Comparison of ENCODE assay signal across 14 mouse cellular contexts in genomic region chr11:75157901-75158300, GRCm38 (mm10). TPM values are rescaled to one million over a fixed set of nuclear protein-coding genes. Genes with fewer than 3 reads are reported as not detected.
DNase-seq lines count a peak whose midpoint lies in the region; ATAC-seq and TF ChIP-seq lines count a peak whose summit lies in the region.
"Had no signal": no experiment of that assay in that cellular context is flagged by ENCODE, and none has a peak within 500 bp of the region (broad histone marks: within the 10 kb centered on the region; RNA-seq: fewer than 3 reads in every experiment).

No protein-coding gene starts in this region.

- ATAC-seq in heart, embryonic 16.5 days (replicated peaks; ENCODE audit: extremely low read depth, insufficient read depth, low FRiP score), result no peak
- ATAC-seq in heart, embryonic 12.5 days (ENCODE audit: insufficient number of reproducible peaks, low FRiP score), result no peak
- no peak for ATAC-seq in intestine, embryonic 15.5 days
- ATAC-seq in neural tube, embryonic 15.5 days (ENCODE audit: low FRiP score), result no peak
- no peak for ATAC-seq in hindbrain, embryonic 11.5 days (ENCODE audit: low FRiP score)

- peak overlapping the region; percentile 38; the same call in 1 of the 2 replicates for H3K27ac ChIP-seq in heart, embryonic 16.5 days (ENCODE audit: low read length)
- no peak overlapping the region for H3K27ac ChIP-seq in heart, embryonic 12.5 days (ENCODE audit: poor library complexity, severe bottlenecking)
- peak overlapping the region; percentile 22 for H3K27ac ChIP-seq in left cerebral cortex, adult 2 months
- peak overlapping the region; percentile 60 for H3K27ac ChIP-seq in intestine, embryonic 15.5 days
- H3K27ac ChIP-seq in neural tube, embryonic 15.5 days (replicated peaks), result peak overlapping the region; percentile 33; the same call in 1 of the 2 replicates
- H3K27ac ChIP-seq in hindbrain, embryonic 11.5 days (ENCODE audit: low read depth, low read length), result no peak overlapping the region
- H3K27ac ChIP-seq: forebrain, embryonic 10.5 days had no signal

- no peaks in the 10 kb centered on the region for H3K9me3 ChIP-seq in heart, embryonic 16.5 days (replicated peaks; ENCODE audit: control insufficient read depth, low read length)
- no peaks in the 10 kb centered on the region for H3K9me3 ChIP-seq in heart, embryonic 12.5 days (replicated peaks)
- H3K9me3 ChIP-seq in intestine, embryonic 15.5 days, result no peaks in the 10 kb centered on the region
- no peaks in the 10 kb centered on the region for H3K9me3 ChIP-seq in neural tube, embryonic 15.5 days (replicated peaks)
- no peaks in the 10 kb centered on the region for H3K9me3 ChIP-seq in hindbrain, embryonic 11.5 days (ENCODE audit: control insufficient read depth, low read length)
- H3K9me3 ChIP-seq: forebrain, embryonic 10.5 days; G1E; limb, embryonic 13.5 days had no signal

- H3K36me3 ChIP-seq in heart, embryonic 16.5 days (ENCODE audit: control insufficient read depth, insufficient read depth), result peaks cover 4% of the 10 kb centered on the region; the same call in 1 of the 2 replicates
- peaks cover 14% of the 10 kb centered on the region for H3K36me3 ChIP-seq in heart, embryonic 12.5 days
- peaks cover 12% of the 10 kb centered on the region; the same call in 1 of the 2 replicates for H3K36me3 ChIP-seq in intestine, embryonic 15.5 days
- peaks cover 25% of the 10 kb centered on the region for H3K36me3 ChIP-seq in neural tube, embryonic 15.5 days
- H3K36me3 ChIP-seq in hindbrain, embryonic 11.5 days (ENCODE audit: control insufficient read depth, insufficient read depth, low read length), result peaks cover 2% of the 10 kb centered on the region; the same call in 1 of the 2 replicates

- WGBS in heart, embryonic 16.5 days, result 60% methylated on average over 2 of the region's 2 CpGs
- WGBS in heart, embryonic 12.5 days, result 61% methylated on average over 2 of the region's 2 CpGs
- 21% methylated on average over 2 of the region's 2 CpGs for WGBS in intestine, embryonic 15.5 days
- 60% methylated on average over 2 of the region's 2 CpGs for WGBS in neural tube, embryonic 15.5 days
- WGBS in hindbrain, embryonic 11.5 days, result 30% methylated on average over 2 of the region's 2 CpGs

- H3K4me1 ChIP-seq in heart, embryonic 16.5 days (ENCODE audit: control insufficient read depth, insufficient read depth, low read length), result peaks cover 28% of the 10 kb centered on the region
- peaks cover 35% of the 10 kb centered on the region for H3K4me1 ChIP-seq in heart, embryonic 12.5 days (replicated peaks)
- peaks cover 43% of the 10 kb centered on the region for H3K4me1 ChIP-seq in intestine, embryonic 15.5 days (replicated peaks)
- H3K4me1 ChIP-seq in neural tube, embryonic 15.5 days, result 0 out of 2 replicates have a peak, but pooled peaks cover 5% of the 10 kb centered on the region
- no peaks in the 10 kb centered on the region for H3K4me1 ChIP-seq in hindbrain, embryonic 11.5 days (replicated peaks; ENCODE audit: control insufficient read depth, insufficient read depth, low read length)

- no peak overlapping the region for H3K9ac ChIP-seq in heart, embryonic 16.5 days (ENCODE audit: low read length)
- H3K9ac ChIP-seq in heart, embryonic 12.5 days, result no peak overlapping the region
- no peak overlapping the region for H3K9ac ChIP-seq in intestine, embryonic 15.5 days
- no peak overlapping the region for H3K9ac ChIP-seq in neural tube, embryonic 15.5 days (replicated peaks)
- no peak overlapping the region for H3K9ac ChIP-seq in hindbrain, embryonic 11.5 days (ENCODE audit: low read depth, low read length)

- H3K4me3 ChIP-seq in heart, embryonic 16.5 days (ENCODE audit: low read length), result no peak overlapping the region
- H3K4me3 ChIP-seq in heart, embryonic 12.5 days, result no peak overlapping the region
- no peak overlapping the region for H3K4me3 ChIP-seq in left cerebral cortex, adult 2 months
- no peak overlapping the region for H3K4me3 ChIP-seq in intestine, embryonic 15.5 days (replicated peaks)
- H3K4me3 ChIP-seq in neural tube, embryonic 15.5 days (replicated peaks), result no peak overlapping the region
- H3K4me3 ChIP-seq in hindbrain, embryonic 11.5 days (ENCODE audit: low read depth, low read length), result no peak overlapping the region
- H3K4me3 ChIP-seq: forebrain, embryonic 10.5 days; limb, embryonic 13.5 days had no signal

- H3K4me2 ChIP-seq in heart, embryonic 16.5 days (ENCODE audit: low read depth, low read length), result no peak overlapping the region
- H3K4me2 ChIP-seq in heart, embryonic 12.5 days, result no peak overlapping the region
- H3K4me2 ChIP-seq in intestine, embryonic 15.5 days (replicated peaks), result no peak overlapping the region
- no peak overlapping the region for H3K4me2 ChIP-seq in neural tube, embryonic 15.5 days
- no peak overlapping the region for H3K4me2 ChIP-seq in hindbrain, embryonic 11.5 days (replicated peaks; ENCODE audit: low read depth, low read length)
- H3K4me2 ChIP-seq: limb, embryonic 13.5 days had no signal

- no peak for TF ChIP-seq CTCF in left cerebral cortex, adult 2 months (IDR thresholded peaks at IDR 0.05)

- H3K27me3 ChIP-seq in heart, embryonic 16.5 days (ENCODE audit: control insufficient read depth, insufficient read depth, low read length), result no peaks in the 10 kb centered on the region
- 0 out of 2 replicates have a peak, but pooled peaks cover 2% of the 10 kb centered on the region for H3K27me3 ChIP-seq in heart, embryonic 12.5 days (replicated peaks)
- H3K27me3 ChIP-seq in intestine, embryonic 15.5 days (replicated peaks), result no peaks in the 10 kb centered on the region
- peaks cover 9% of the 10 kb centered on the region for H3K27me3 ChIP-seq in neural tube, embryonic 15.5 days (replicated peaks)
- peaks cover under 1% of the 10 kb centered on the region; the same call in 1 of the 2 replicates for H3K27me3 ChIP-seq in hindbrain, embryonic 11.5 days (ENCODE audit: control insufficient read depth, insufficient read depth, low read length)

- intact Hi-C loops in left cerebral cortex, adult 2 months (cut with DNase I), result no loop called here
- intact Hi-C loops in left cerebral cortex, postnatal 14 days (cut with DNase I), result no loop called here

- DNase-seq in left cerebral cortex, adult 2 months (ENCODE audit: extremely low spot score in 1 of 2, low spot score in 2 of 2), result no peak
- DNase-seq in left cerebral cortex, postnatal 14 days (ENCODE audit: low spot score in 2 of 2), result no peak
- no peak for DNase-seq in layer of hippocampus, postnatal 25 days (ENCODE audit: extremely low spot score in 1 of 2, low spot score in 1 of 2)
- DNase-seq in hindbrain, embryonic 11.5 days (ENCODE audit: low spot score), result no peak
- DNase-seq: cerebellum, postnatal 14 days; layer of hippocampus, postnatal 36 days; lung, adult 18-20 months had no signal

RNA-seq across cellular contexts. Expression of gene Hic1, which starts 11.4 kb away (rescaled TPM):
- 7.1 and 9.8 TPM in 2 replicates for polyA plus RNA-seq in heart, embryonic 16.5 days (2015; fragmentation: Nextera tagmentation; extraction: Ambion mirVana)
- 13.3 and 13.8 TPM in 2 replicates for polyA plus RNA-seq in heart, embryonic 12.5 days (2016; fragmentation: Nextera tagmentation; extraction: Ambion mirVana)
- 1 to 10 TPM; 3.3 to 3.9 TPM for total RNA-seq in left cerebral cortex, adult 2 months (2021)
- total RNA-seq in left cerebral cortex, postnatal 14 days (2021), result 1 to 10 TPM; 5.0 to 5.2 TPM
- polyA plus RNA-seq in intestine, embryonic 15.5 days (2015; fragmentation: Nextera tagmentation; extraction: Ambion mirVana), result 20.3 and 22.0 TPM in 2 replicates
- 5.3 and 10.7 TPM in 2 replicates for polyA plus RNA-seq in neural tube, embryonic 15.5 days (2015; fragmentation: Nextera tagmentation; extraction: Ambion mirVana)
- total RNA-seq in layer of hippocampus, postnatal 25 days (2021), result 1 to 10 TPM; 2.5 to 3.2 TPM
- polyA plus RNA-seq in hindbrain, embryonic 11.5 days (2014; fragmentation: Nextera tagmentation; extraction: Ambion mirVana), result 0.90 and 1.5 TPM in 2 replicates

RNA-seq across cellular contexts. Expression of gene Ovca2, which starts 20.7 kb away (rescaled TPM):
- 18.4 and 18.7 TPM in 2 replicates for polyA plus RNA-seq in heart, embryonic 16.5 days (2015; fragmentation: Nextera tagmentation; extraction: Ambion mirVana)
- polyA plus RNA-seq in heart, embryonic 12.5 days (2016; fragmentation: Nextera tagmentation; extraction: Ambion mirVana), result 19.4 and 20.5 TPM in 2 replicates
- total RNA-seq in left cerebral cortex, adult 2 months (2021), result 10 to 100 TPM; 12.1 to 12.7 TPM
- total RNA-seq in left cerebral cortex, postnatal 14 days (2021), result 10 to 100 TPM; 10.0 to 10.2 TPM
- 21.3 and 21.4 TPM in 2 replicates for polyA plus RNA-seq in intestine, embryonic 15.5 days (2015; fragmentation: Nextera tagmentation; extraction: Ambion mirVana)
- 12.6 and 15.4 TPM in 2 replicates for polyA plus RNA-seq in neural tube, embryonic 15.5 days (2015; fragmentation: Nextera tagmentation; extraction: Ambion mirVana)
- total RNA-seq in layer of hippocampus, postnatal 25 days (2021), result 10 to 100 TPM; 18.2 to 18.3 TPM
- polyA plus RNA-seq in hindbrain, embryonic 11.5 days (2014; fragmentation: Nextera tagmentation; extraction: Ambion mirVana), result 28.0 and 31.0 TPM in 2 replicates

RNA-seq across cellular contexts. Expression of gene Dph1, which starts 33.1 kb away (rescaled TPM):
- 19.7 and 21.0 TPM in 2 replicates for polyA plus RNA-seq in heart, embryonic 16.5 days (2015; fragmentation: Nextera tagmentation; extraction: Ambion mirVana)
- 23.3 and 23.5 TPM in 2 replicates for polyA plus RNA-seq in heart, embryonic 12.5 days (2016; fragmentation: Nextera tagmentation; extraction: Ambion mirVana)
- 10 to 100 TPM; 27.9 to 28.9 TPM for total RNA-seq in left cerebral cortex, adult 2 months (2021)
- 10 to 100 TPM; 22.0 to 23.7 TPM for total RNA-seq in left cerebral cortex, postnatal 14 days (2021)
- 23.4 and 23.8 TPM in 2 replicates for polyA plus RNA-seq in intestine, embryonic 15.5 days (2015; fragmentation: Nextera tagmentation; extraction: Ambion mirVana)
- polyA plus RNA-seq in neural tube, embryonic 15.5 days (2015; fragmentation: Nextera tagmentation; extraction: Ambion mirVana), result 13.8 and 16.2 TPM in 2 replicates
- total RNA-seq in layer of hippocampus, postnatal 25 days (2021), result 10 to 100 TPM; 35.4 to 36.1 TPM
- polyA plus RNA-seq in hindbrain, embryonic 11.5 days (2014; fragmentation: Nextera tagmentation; extraction: Ambion mirVana), result 14.1 and 18.8 TPM in 2 replicates

RNA-seq across cellular contexts. Expression of gene Rtn4rl1, which starts 35.7 kb away (rescaled TPM):
- 12.4 and 13.1 TPM in 2 replicates for polyA plus RNA-seq in heart, embryonic 16.5 days (2015; fragmentation: Nextera tagmentation; extraction: Ambion mirVana)
- polyA plus RNA-seq in heart, embryonic 12.5 days (2016; fragmentation: Nextera tagmentation; extraction: Ambion mirVana), result 16.3 and 16.8 TPM in 2 replicates
- total RNA-seq in left cerebral cortex, adult 2 months (2021), result 10 to 100 TPM; 89.0 to 99.0 TPM
- total RNA-seq in left cerebral cortex, postnatal 14 days (2021), result 10 to 100 TPM; 59.5 to 65.9 TPM
- 1.7 and 1.8 TPM in 2 replicates for polyA plus RNA-seq in intestine, embryonic 15.5 days (2015; fragmentation: Nextera tagmentation; extraction: Ambion mirVana)
- 12.6 and 13.7 TPM in 2 replicates for polyA plus RNA-seq in neural tube, embryonic 15.5 days (2015; fragmentation: Nextera tagmentation; extraction: Ambion mirVana)
- 100 to 1,000 TPM in 1 of 2 experiments, 10 to 100 TPM in 1; 94.7 to 106 TPM for total RNA-seq in layer of hippocampus, postnatal 25 days (2021)
- 2.4 and 2.8 TPM in 2 replicates for polyA plus RNA-seq in hindbrain, embryonic 11.5 days (2014; fragmentation: Nextera tagmentation; extraction: Ambion mirVana)
- total RNA-seq: G1E had no signal
- polyA plus RNA-seq: G1E had no signal

Comparison
In these comparisons a context has a peak if more than half of its experiments do, and no peak if none do; other contexts are left out.
1. H3K27ac ChIP-seq: peak in heart, embryonic 16.5 days (single experiment), left cerebral cortex, adult 2 months (single experiment), intestine, embryonic 15.5 days (single experiment) and neural tube, embryonic 15.5 days (single experiment); none in heart, embryonic 12.5 days (single experiment) and hindbrain, embryonic 11.5 days (single experiment).